19 mouse cellular contexts compared by ENCODE assay signal in the genomic region with DNA sequence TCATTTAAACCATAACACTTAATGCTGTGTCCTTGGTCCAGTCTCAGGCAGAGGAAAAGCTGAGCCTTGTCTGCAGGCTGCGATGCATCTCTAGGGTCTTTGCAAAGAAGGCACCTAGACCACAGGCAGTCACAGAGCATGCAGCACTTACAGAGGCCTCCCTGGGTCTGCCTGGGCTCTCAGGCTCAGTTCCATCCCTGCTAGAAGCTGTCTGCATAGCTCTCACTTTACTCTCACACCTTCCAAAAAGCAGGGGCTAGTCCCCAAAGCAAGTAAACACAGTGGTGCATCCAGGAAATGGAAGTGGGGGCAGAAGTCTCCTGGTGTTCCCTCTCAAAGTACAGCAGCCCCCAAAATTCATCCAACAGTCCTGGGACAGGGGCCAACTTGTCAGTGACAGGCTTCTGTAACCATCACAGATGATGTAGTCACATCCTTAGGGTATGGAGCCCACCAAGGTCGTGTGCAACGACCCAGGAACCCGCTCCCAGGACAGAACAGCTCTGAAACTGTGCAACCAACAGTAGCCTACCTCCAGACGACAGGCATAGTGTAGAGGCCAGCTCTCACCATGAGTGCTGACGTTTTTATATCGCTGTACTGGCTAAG.
DNase-seq lines count a peak whose midpoint lies in the region; ATAC-seq and TF ChIP-seq lines count a peak whose summit lies in the region.
"Had no signal": no experiment of that assay in that cellular context is flagged by ENCODE, and none has a peak within 500 bp of the region (broad histone marks: within the 10 kb centered on the region; RNA-seq: fewer than 3 reads in every experiment).

No protein-coding gene starts in this region.

- H3K9me3 ChIP-seq in heart, embryonic 10.5 days: no peaks in the 10 kb centered on the region
- H3K9me3 ChIP-seq in lung, embryonic 14.5 days (ENCODE audit: low read depth, low read length): no peaks in the 10 kb centered on the region
- no peaks in the 10 kb centered on the region for H3K9me3 ChIP-seq in liver, postnatal 0 days (ENCODE audit: low read length)
- H3K9me3 ChIP-seq: embryonic facial prominence, embryonic 10.5 days; forebrain, embryonic 13.5 days; heart, embryonic 12.5 days; hindbrain, embryonic 15.5 days had no signal

- intact Hi-C loops in heart, postnatal 10 days (cut with DNase I): no loop called here

- TF ChIP-seq EP300 in liver, postnatal 0 days (IDR thresholded peaks at IDR 0.05; ENCODE audit: low read depth): no peak

- H3K4me3 ChIP-seq in heart, embryonic 10.5 days: no peak overlapping the region
- no peak overlapping the region for H3K4me3 ChIP-seq in lung, embryonic 14.5 days (ENCODE audit: low read depth, low read length)
- no peak overlapping the region for H3K4me3 ChIP-seq in liver, postnatal 0 days (ENCODE audit: low read depth, low read length)
- H3K4me3 ChIP-seq: embryonic facial prominence, embryonic 10.5 days; forebrain, embryonic 13.5 days; heart, adult 2 months; heart, embryonic 12.5 days; hindbrain, embryonic 15.5 days had no signal

- 0 out of 2 replicates have a peak overlapping the region, but pooled peaks have one; percentile 2 for H3K27ac ChIP-seq in heart, embryonic 10.5 days
- no peak overlapping the region for H3K27ac ChIP-seq in lung, embryonic 14.5 days (ENCODE audit: low read depth)
- no peak overlapping the region for H3K27ac ChIP-seq in liver, postnatal 0 days (ENCODE audit: low read depth)
- H3K27ac ChIP-seq: embryonic facial prominence, embryonic 10.5 days; forebrain, embryonic 13.5 days; heart, adult 2 months; hindbrain, embryonic 15.5 days had no signal

- DNase-seq in heart, embryonic 10.5 days (ENCODE audit: low spot score): no peak
- no peak for DNase-seq in heart, postnatal 10 days
- DNase-seq in lung, embryonic 14.5 days: peak; percentile 77
- no peak for DNase-seq in lung, adult 18-20 months
- peak; percentile 60 for DNase-seq in lung, postnatal 10 days
- no peak for DNase-seq in lung, postnatal 36 days
- DNase-seq in liver, postnatal 0 days: no peak
- DNase-seq: adrenal gland, postnatal 14 days; cerebellum, adult 11-12 months; cerebellum, adult 9-11 months; cerebellum, postnatal 36 days; forebrain, postnatal 0 days; gastrocnemius, postnatal 14 days; heart, adult 2 months; heart, postnatal 36 days had no signal

- ATAC-seq in lung, embryonic 14.5 days (ENCODE audit: insufficient read depth): peak; percentile 83
- ATAC-seq in liver, postnatal 0 days: no peak
- ATAC-seq: forebrain, embryonic 13.5 days; forebrain, postnatal 0 days had no signal

- H3K36me3 ChIP-seq in heart, embryonic 10.5 days: no peaks in the 10 kb centered on the region
- no peaks in the 10 kb centered on the region for H3K36me3 ChIP-seq in lung, embryonic 14.5 days (ENCODE audit: insufficient read depth)
- no peaks in the 10 kb centered on the region for H3K36me3 ChIP-seq in liver, postnatal 0 days (replicated peaks; ENCODE audit: insufficient read depth, low read length)
- H3K36me3 ChIP-seq: embryonic facial prominence, embryonic 10.5 days; heart, embryonic 12.5 days; hindbrain, embryonic 15.5 days had no signal

- peaks cover 16% of the 10 kb centered on the region for H3K4me1 ChIP-seq in heart, embryonic 10.5 days
- H3K4me1 ChIP-seq in lung, embryonic 14.5 days (ENCODE audit: insufficient read depth): peaks cover 11% of the 10 kb centered on the region; the same call in 1 of the 2 replicates
- no peaks in the 10 kb centered on the region for H3K4me1 ChIP-seq in liver, postnatal 0 days (ENCODE audit: insufficient read depth)

- H3K27me3 ChIP-seq in heart, embryonic 10.5 days (ENCODE audit: insufficient read depth, poor library complexity, severe bottlenecking): no peaks in the 10 kb centered on the region; the same call in 1 of the 2 replicates
- H3K27me3 ChIP-seq in lung, embryonic 14.5 days (ENCODE audit: insufficient read depth, low read length): no peaks in the 10 kb centered on the region
- no peaks in the 10 kb centered on the region for H3K27me3 ChIP-seq in liver, postnatal 0 days (ENCODE audit: insufficient read depth, low read length)
- H3K27me3 ChIP-seq: forebrain, embryonic 13.5 days; hindbrain, embryonic 15.5 days had no signal

- no peak overlapping the region for H3K9ac ChIP-seq in lung, embryonic 14.5 days
- H3K9ac ChIP-seq in liver, postnatal 0 days (replicated peaks): no peak overlapping the region
- H3K9ac ChIP-seq: forebrain, embryonic 13.5 days; forebrain, postnatal 0 days; heart, embryonic 12.5 days; hindbrain, embryonic 15.5 days had no signal

- no peak for TF ChIP-seq CTCF in lung, embryonic 14.5 days (IDR thresholded peaks at IDR 0.05; ENCODE audit: low read depth)
- TF ChIP-seq CTCF in liver, postnatal 0 days (IDR thresholded peaks at IDR 0.05; ENCODE audit: low read depth): no peak

- no peak overlapping the region for H3K4me2 ChIP-seq in lung, embryonic 14.5 days
- H3K4me2 ChIP-seq in liver, postnatal 0 days (ENCODE audit: low read depth, low read length): no peak overlapping the region
- H3K4me2 ChIP-seq: forebrain, embryonic 13.5 days; heart, embryonic 12.5 days; hindbrain, embryonic 15.5 days had no signal

- WGBS in heart, embryonic 10.5 days: 66% methylated on average over 7 of the region's 7 CpGs
- 31% methylated on average over 7 of the region's 7 CpGs for WGBS in lung, embryonic 14.5 days
- 72% methylated on average over 7 of the region's 7 CpGs for WGBS in liver, postnatal 0 days (ENCODE audit: insufficient replicate concordance)

Comparison
In these comparisons a context has a peak if more than half of its experiments do, and no peak if none do; other contexts are left out.
1. DNase-seq: peak in lung, embryonic 14.5 days (single experiment) and lung, postnatal 10 days (single experiment); none in heart, embryonic 10.5 days (single experiment), heart, postnatal 10 days (0 of 2), lung, adult 18-20 months (0 of 2), lung, postnatal 36 days (single experiment) and liver, postnatal 0 days (single experiment).